Mouse (Mus musculus) heart, embryonic 10.5 days (tissue): ENCODE data around the gene Spert. TPM values are rescaled to one million over a fixed set of nuclear protein-coding genes. Genes with fewer than 3 reads are reported as not detected.

Experiments
- DNase-seq: peaks from one replicate; pipeline ENCODE4 v3.0.0-alpha.2; 2017; ENCODE audit warnings: low spot score
- H3K27ac ChIP-seq: fragments of 300-500 bp; sonication (generic); 2 replicates; pipeline ENCODE4 v1.5.1; 2016; ENCODE audit warnings: mild to moderate bottlenecking
- H3K27me3 ChIP-seq: fragments of 300-500 bp; sonication (generic); 2 replicates; pipeline ENCODE4 v1.6.1; 2016; ENCODE audit warnings: mild to moderate bottlenecking; ENCODE audit not compliant: poor library complexity, insufficient read depth, severe bottlenecking
- H3K36me3 ChIP-seq: fragments of 300-500 bp; sonication (generic); 2 replicates; pipeline ENCODE4 v1.6.1; 2016; ENCODE audit warnings: mild to moderate bottlenecking, moderate library complexity
- H3K4me1 ChIP-seq: fragments of 300-500 bp; sonication (generic); 2 replicates; pipeline ENCODE4 v1.6.1; 2016; ENCODE audit warnings: mild to moderate bottlenecking
- H3K4me3 ChIP-seq: fragments of 300-500 bp; sonication (generic); 2 replicates; pipeline ENCODE4 v1.5.1; 2016; ENCODE audit warnings: mild to moderate bottlenecking, moderate library complexity
- H3K9me3 ChIP-seq: fragments of 300-500 bp; sonication (generic); 2 replicates; pipeline ENCODE4 v1.6.1; 2016; ENCODE audit warnings: mild to moderate bottlenecking, moderate library complexity
- WGBS: fragments of 180-500 bp; shearing (Covaris S2); methylation state at CpG from one replicate; pipeline ENCODE4 v1.1.7; 2016; 5-methylcytosine and 5-hydroxymethylcytosine counted together
- polyA plus RNA-seq: library from polyadenylated mRNA; unstranded; fragments of >200 nt; fragmentation: Nextera tagmentation; extraction: Ambion mirVana; gene quantifications from 2 replicates; pipeline ENCODE4 v1.2.1, GENCODE M21; 2016

Spert gene
- polyA plus RNA-seq, result not detected in 2 replicates

- Histone ChIP-seq H3K36me3 (no peaks in the 10 kb centered on the region), H3K4me3 (no peak within 1 kb of the TSS), H3K9me3 (no peaks in the 10 kb centered on the region), H3K27ac (no peak within 1 kb of the TSS), H3K4me1 (no peaks in the 10 kb centered on the region), H3K27me3 (no peaks in the 10 kb centered on the region; the same call in 1 of the 2 replicates)
- no peak for DNase-seq
- 55% methylated on average over 3 of the region's 3 CpGs for WGBS
Observed at GRCm38 (mm10) chr14:75592978-75593377, at the start of gene Spert. TSS of gene Spert (minus strand) at chr14:75593116.

GRCm38 (mm10) chr14:75642080-75642479 lies 49.2 kb upstream of the Spert start, which contains the start of gene Erich6b:
TSS of gene Erich6b (plus strand) at chr14:75642259.
- no peak for DNase-seq
- Histone ChIP-seq H3K4me1 (no peaks in the 10 kb centered on the region), H3K4me3 (no peak within 1 kb of the TSS), H3K27me3 (no peaks in the 10 kb centered on the region), H3K36me3 (no peaks in the 10 kb centered on the region), H3K27ac (no peak within 1 kb of the TSS), H3K9me3 (no peaks in the 10 kb centered on the region)
- 85% methylated on average over 8 of the region's 8 CpGs for WGBS

DNA sequence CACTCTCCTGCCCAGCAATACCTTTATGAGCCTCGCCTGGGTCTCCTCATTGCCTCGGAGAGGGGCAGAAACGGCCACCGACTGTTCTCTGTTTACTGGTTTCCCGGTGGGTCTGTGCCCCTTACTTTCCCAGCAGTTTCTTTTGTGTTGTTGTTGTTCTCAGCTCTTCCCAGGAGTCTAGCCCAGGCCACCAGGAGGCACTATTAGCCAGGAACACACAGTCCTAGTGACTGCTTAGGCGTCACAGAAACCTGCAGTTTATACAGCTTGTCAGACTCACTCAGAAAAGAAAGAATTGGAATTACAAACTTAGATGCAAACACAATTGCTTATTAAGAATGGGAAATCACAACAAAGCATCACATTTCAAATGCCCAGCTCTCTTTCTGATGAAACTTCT lies 48.5 kb upstream of the Spert start:
- no peaks in the 10 kb centered on the region for H3K27me3 ChIP-seq
- H3K27ac ChIP-seq, result no peak overlapping the region
- H3K9me3 ChIP-seq, result no peaks in the 10 kb centered on the region
- no peaks in the 10 kb centered on the region for H3K36me3 ChIP-seq
- H3K4me1 ChIP-seq, result no peaks in the 10 kb centered on the region
- DNase-seq, result no peak
- 75% methylated on average over 6 of the region's 6 CpGs for whole genome bisulfite sequencing
- H3K4me3 ChIP-seq, result no peak overlapping the region

DNA sequence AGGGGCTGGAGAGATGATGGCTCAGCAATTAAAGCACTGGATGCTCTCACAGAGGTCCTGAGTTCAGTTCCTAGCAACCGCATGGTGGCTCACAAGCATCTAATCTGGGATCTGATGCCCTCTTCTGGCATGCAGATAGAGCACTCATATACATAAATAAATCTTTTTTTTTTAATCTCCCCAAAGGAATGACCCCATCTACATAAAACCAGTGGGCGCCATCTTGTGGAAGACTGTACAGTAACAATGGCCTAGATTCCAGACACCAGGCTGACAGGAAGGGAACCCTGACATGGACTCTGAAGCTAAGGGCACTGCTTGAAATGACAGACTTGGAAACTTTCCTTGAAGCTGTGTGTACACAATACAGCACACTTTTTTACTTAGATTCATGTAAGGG lies 47.9 kb upstream of the Spert start:
- DNase-seq, result no peak
- Histone ChIP-seq H3K4me3 (no peak overlapping the region), H3K9me3 (no peaks in the 10 kb centered on the region), H3K4me1 (no peaks in the 10 kb centered on the region), H3K36me3 (no peaks in the 10 kb centered on the region), H3K27ac (no peak overlapping the region), H3K27me3 (no peaks in the 10 kb centered on the region)
- 78% methylated on average over 2 of the region's 2 CpGs for WGBS

- H3K4me1 ChIP-seq, result no peaks in the 10 kb centered on the region
- 84% methylated on average over 4 of the region's 4 CpGs for WGBS
- no peaks in the 10 kb centered on the region for H3K36me3 ChIP-seq
- H3K27ac ChIP-seq, result no peak overlapping the region
- H3K9me3 ChIP-seq, result no peaks in the 10 kb centered on the region
- no peak overlapping the region for H3K4me3 ChIP-seq
- H3K27me3 ChIP-seq, result no peaks in the 10 kb centered on the region
- DNase-seq, result no peak
Observed at GRCm38 (mm10) chr14:75637641-75638040, 44.7 kb upstream of the Spert start.

GRCm38 (mm10) chr14:75636107-75636506 lies 43.2 kb upstream of the Spert start:
- no peak for DNase-seq
- H3K9me3 ChIP-seq, result no peaks in the 10 kb centered on the region
- no peak overlapping the region for H3K4me3 ChIP-seq
- no peaks in the 10 kb centered on the region for H3K27me3 ChIP-seq
- H3K4me1 ChIP-seq, result no peaks in the 10 kb centered on the region
- H3K36me3 ChIP-seq, result no peaks in the 10 kb centered on the region
- 58% methylated on average over 7 of the region's 7 CpGs for WGBS
- no peak overlapping the region for H3K27ac ChIP-seq

DNA sequence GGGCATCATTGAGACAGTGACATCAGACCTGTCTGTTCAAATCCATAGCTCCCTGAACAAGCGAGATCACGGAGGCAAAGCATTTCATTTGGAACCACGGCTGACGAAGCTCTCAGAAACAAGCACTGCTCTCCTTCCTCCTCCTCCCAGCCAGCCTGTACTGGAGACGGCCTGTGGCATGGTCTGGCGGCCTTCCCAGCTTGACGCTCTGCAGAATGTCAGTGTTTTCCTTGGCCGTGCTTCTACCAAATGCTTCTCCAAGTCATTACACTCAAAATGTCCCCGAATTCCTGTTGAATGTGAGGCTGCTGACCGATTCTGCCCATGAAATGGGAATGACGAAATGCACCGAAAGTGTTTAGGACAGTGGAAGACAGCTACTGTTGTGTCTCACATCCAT lies 42.4 kb upstream of the Spert start:
- Histone ChIP-seq H3K4me3 (no peak overlapping the region), H3K36me3 (no peaks in the 10 kb centered on the region), H3K9me3 (no peaks in the 10 kb centered on the region), H3K27me3 (no peaks in the 10 kb centered on the region), H3K27ac (no peak overlapping the region), H3K4me1 (no peaks in the 10 kb centered on the region)
- whole genome bisulfite sequencing, result 70% methylated on average over 12 of the region's 12 CpGs
- DNase-seq, result no peak

DNA sequence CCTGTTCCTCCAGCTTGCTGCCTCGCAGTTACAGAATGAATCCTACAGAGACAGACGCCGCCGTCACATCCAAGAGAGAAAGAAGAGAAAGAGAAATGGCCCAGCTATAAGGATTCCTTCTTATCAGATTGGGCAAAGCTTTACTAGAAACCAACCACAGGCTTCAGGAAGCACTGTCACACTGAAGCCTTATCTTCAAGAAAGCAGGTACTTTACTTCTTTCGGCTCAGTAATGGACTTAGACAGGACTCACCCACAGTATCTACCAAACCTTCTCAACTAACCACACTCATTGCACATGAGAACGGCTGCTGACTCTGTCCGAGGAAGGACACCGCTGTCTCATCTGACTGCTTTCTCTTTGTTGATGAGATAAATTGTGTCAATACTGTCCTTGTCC lies 36.0 kb upstream of the Spert start:
- Histone ChIP-seq H3K36me3 (no peaks in the 10 kb centered on the region), H3K4me1 (peaks cover under 1% of the 10 kb centered on the region; the same call in 1 of the 2 replicates), H3K27me3 (no peaks in the 10 kb centered on the region), H3K27ac (no peak overlapping the region), H3K9me3 (no peaks in the 10 kb centered on the region), H3K4me3 (no peak overlapping the region)
- 84% methylated on average over 8 of the region's 8 CpGs for WGBS
- no peak for DNase-seq

DNA sequence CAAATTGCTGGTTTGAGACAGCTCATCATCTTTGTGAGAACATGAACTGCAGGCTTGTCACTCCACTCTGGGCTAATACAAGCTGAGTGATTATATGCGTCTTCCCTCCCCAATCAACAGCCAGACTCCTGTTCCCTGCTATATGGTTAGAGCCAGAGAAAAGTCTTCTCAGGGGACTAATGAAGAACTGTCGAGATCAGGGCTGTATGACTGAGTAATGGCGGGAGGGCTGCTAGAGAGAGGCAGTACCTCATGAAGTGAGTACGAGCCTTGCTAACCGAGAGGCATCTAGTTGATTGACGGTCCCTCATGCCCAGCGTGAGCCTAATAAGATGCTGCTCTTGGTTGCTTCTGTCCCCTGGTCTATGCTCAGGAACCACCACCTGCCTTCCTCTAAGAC lies 30.1 kb upstream of the Spert start:
- Histone ChIP-seq H3K27ac (no peak overlapping the region), H3K9me3 (no peaks in the 10 kb centered on the region), H3K4me3 (no peak overlapping the region), H3K4me1 (peaks cover 4% of the 10 kb centered on the region; the same call in 1 of the 2 replicates), H3K27me3 (no peaks in the 10 kb centered on the region), H3K36me3 (no peaks in the 10 kb centered on the region)
- 72% methylated on average over 7 of the region's 7 CpGs for WGBS
- DNase-seq, result no peak

GRCm38 (mm10) chr14:75616375-75616774 lies 23.5 kb upstream of the Spert start:
- 85% methylated on average over 6 of the region's 6 CpGs for WGBS
- Histone ChIP-seq H3K27me3 (no peaks in the 10 kb centered on the region), H3K9me3 (no peaks in the 10 kb centered on the region), H3K36me3 (no peaks in the 10 kb centered on the region), H3K4me3 (no peak overlapping the region), H3K27ac (no peak overlapping the region), H3K4me1 (no peaks in the 10 kb centered on the region)
- no peak for DNase-seq

DNA sequence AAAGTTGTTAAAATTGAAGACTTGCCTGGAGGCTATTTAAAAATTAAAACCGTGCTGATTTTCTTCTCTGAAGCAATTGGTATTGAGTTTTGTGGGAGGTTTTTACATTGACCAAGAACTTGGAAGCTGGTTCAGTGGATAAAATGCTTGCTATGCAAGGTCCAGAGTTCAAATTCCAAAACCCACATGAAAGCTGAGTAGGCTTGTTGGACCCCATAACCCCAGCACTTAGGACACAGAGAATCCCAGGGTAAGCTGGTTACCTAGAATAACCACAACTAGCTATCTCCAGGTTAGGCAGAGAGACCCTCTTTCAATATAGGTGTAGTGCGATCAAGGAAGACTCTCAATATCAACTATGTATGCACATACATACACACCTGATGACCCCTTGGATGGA lies 16.3 kb upstream of the Spert start:
- Histone ChIP-seq H3K27me3 (no peaks in the 10 kb centered on the region), H3K4me1 (no peaks in the 10 kb centered on the region), H3K36me3 (no peaks in the 10 kb centered on the region), H3K4me3 (no peak overlapping the region), H3K27ac (no peak overlapping the region), H3K9me3 (no peaks in the 10 kb centered on the region)
- WGBS, result 83% methylated on average over 2 of the region's 2 CpGs
- DNase-seq, result peak; percentile 1

GRCm38 (mm10) chr14:75583870-75584269 lies 9.0 kb downstream of the Spert start:
- Histone ChIP-seq H3K27ac (no peak overlapping the region), H3K27me3 (no peaks in the 10 kb centered on the region; the same call in 1 of the 2 replicates), H3K36me3 (no peaks in the 10 kb centered on the region), H3K4me3 (no peak overlapping the region), H3K4me1 (no peaks in the 10 kb centered on the region), H3K9me3 (no peaks in the 10 kb centered on the region)
- DNase-seq, result no peak
- 82% methylated on average over 12 of the region's 12 CpGs for WGBS

DNA sequence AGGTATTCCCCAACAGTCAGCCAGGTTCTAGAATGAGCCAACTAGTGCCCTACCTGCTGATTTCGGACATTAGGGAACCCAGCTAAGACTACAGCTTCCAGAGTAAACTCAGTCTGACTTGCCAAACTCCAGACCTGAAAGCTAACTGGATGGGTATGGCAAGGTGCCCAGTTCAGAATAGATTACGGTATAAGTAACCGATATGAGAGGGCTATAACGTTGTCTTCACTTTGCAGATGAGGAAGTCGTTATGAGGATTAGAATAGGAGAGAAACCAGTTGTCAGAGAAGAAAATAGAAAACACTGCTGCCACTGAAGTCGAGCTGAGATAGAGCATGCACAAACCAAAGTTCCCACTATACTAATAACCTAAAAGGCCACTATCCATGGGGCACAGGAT lies 13.9 kb downstream of the Spert start:
- no peak overlapping the region for H3K4me3 ChIP-seq
- no peaks in the 10 kb centered on the region for H3K9me3 ChIP-seq
- WGBS, result 85% methylated on average over 6 of the region's 6 CpGs
- no peak for DNase-seq
- no peaks in the 10 kb centered on the region for H3K4me1 ChIP-seq
- no peak overlapping the region for H3K27ac ChIP-seq
- H3K27me3 ChIP-seq, result no peaks in the 10 kb centered on the region; the same call in 1 of the 2 replicates
- no peaks in the 10 kb centered on the region for H3K36me3 ChIP-seq

- no peak overlapping the region for H3K27ac ChIP-seq
- 83% methylated on average over 3 of the region's 3 CpGs for WGBS
- no peak overlapping the region for H3K4me3 ChIP-seq
- no peaks in the 10 kb centered on the region for H3K36me3 ChIP-seq
- H3K4me1 ChIP-seq, result peaks cover 7% of the 10 kb centered on the region
- H3K9me3 ChIP-seq, result no peaks in the 10 kb centered on the region
- DNase-seq, result no peak
- no peaks in the 10 kb centered on the region for H3K27me3 ChIP-seq
Observed at GRCm38 (mm10) chr14:75566303-75566702, 26.6 kb downstream of the Spert start.
